Mouse (Mus musculus): ENCODE measurements around the gene 3110001I22Rik.

3110001I22Rik gene

GRCm38 (mm10) chr16:13716821-13717553 lies 45.3 kb downstream of the 3110001I22Rik start:
- DNase-seq (ENCODE audit: inconsistent ontology term), result no peak

DNA sequence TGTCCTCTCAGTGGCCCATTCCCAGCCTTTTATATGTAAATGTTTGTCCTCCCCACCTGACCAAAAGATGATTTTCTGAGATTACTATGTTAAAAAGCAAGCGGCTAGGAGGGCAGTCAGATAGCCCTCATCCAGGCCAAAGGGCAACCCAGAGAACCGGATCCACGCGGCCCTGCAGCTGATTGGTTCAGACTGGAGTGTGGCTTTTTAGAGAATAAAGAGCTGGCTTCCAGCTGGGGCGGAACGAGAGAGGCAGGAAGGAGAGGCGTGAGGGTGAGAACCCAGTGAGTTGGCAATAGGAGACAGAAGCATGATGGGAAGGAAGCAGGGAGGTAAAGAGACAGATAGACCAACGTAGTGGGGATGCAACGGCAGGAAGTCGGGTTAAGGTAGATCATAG lies 51.2 kb downstream of the 3110001I22Rik start:
- DNase-seq (ENCODE audit: inconsistent ontology term), result no peak

DNA sequence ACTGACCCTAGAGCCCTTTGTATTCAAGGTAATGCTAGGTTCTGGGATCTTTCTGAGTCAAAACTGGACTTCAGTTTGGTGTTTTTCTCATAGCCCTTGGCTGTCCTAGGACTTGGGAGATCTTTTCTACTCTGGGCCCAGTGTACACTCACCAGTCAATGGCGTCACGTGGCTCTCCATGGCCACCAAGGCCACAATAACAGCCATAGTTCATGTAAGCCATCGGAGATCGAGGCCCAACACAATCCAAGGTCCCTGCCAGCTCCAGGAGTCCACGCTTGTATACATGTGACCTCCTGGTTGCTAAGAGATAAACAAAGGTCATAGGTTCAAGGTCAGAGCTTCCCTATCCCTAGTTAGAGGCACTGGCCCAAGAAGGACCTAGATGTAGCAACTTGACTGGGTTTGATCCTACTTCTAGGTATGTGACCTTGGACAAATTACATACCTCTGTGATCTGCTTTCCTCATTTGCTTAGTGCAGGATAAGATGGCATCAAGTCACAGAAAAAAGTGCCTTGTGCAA lies 56.1 kb downstream of the 3110001I22Rik start:
- no peak for DNase-seq (ENCODE audit: inconsistent ontology term)

Measured in Muller cell, postnatal 12 days (primary cell).